Mouse (Mus musculus) ES-E14 (cell line): ENCODE data around the gene Fbxo36. TPM values are rescaled to one million over a fixed set of nuclear protein-coding genes. Genes with fewer than 3 reads are reported as not detected.

Experiments used
- DNase-seq: peaks from one replicate; pipeline ENCODE4 v3.0.0-alpha.2; 2013; ENCODE audit warnings: low read depth, low spot score
- H3K27ac ChIP-seq: 2 replicates; pipeline ENCODE4 v1.5.1; 2012; ENCODE audit warnings: low read depth, mild to moderate bottlenecking, low read length, moderate library complexity, mixed read lengths; ENCODE audit not compliant: poor library complexity, insufficient read depth, severe bottlenecking
- H3K36me3 ChIP-seq: 2 replicates; pipeline ENCODE4 v1.6.1; 2012; ENCODE audit warnings: mild to moderate bottlenecking, low read length, moderate library complexity, mixed read lengths; ENCODE audit not compliant: control insufficient read depth, poor library complexity, insufficient read depth, severe bottlenecking
- H3K4me1 ChIP-seq, 2 experiments: fragments of 150-350 bp in 1 of 2; sonication (generic) in 1 of 2; 2 replicates each; pipeline ENCODE4 v1.6.1; 2012; ENCODE audit warnings: low read length in 2 of 2, mild to moderate bottlenecking in 1 of 2, mixed read lengths in 1 of 2; ENCODE audit not compliant: control insufficient read depth in 2 of 2, insufficient read depth in 2 of 2, poor library complexity in 1 of 2
- H3K4me3 ChIP-seq, 2 experiments: fragments of 150-350 bp in 1 of 2; sonication (generic) in 1 of 2; 2 replicates each; pipeline ENCODE4 v1.5.1; 2012; ENCODE audit warnings: low read length in 2 of 2, low read depth in 1 of 2, mild to moderate bottlenecking in 1 of 2, mixed read lengths in 1 of 2; ENCODE audit not compliant: insufficient read depth in 1 of 2, poor library complexity in 1 of 2, severe bottlenecking in 1 of 2
- H3K9ac ChIP-seq: 2 replicates; pipeline ENCODE4 v1.6.1; 2012; ENCODE audit warnings: low read depth, mild to moderate bottlenecking, low read length, mixed read lengths; ENCODE audit not compliant: poor library complexity, insufficient read depth, severe bottlenecking
- H3K9me3 ChIP-seq: fragments of 150-350 bp; sonication (generic); 2 replicates; pipeline ENCODE4 v1.6.1; 2012; ENCODE audit warnings: low read depth, mild to moderate bottlenecking, low read length; ENCODE audit not compliant: control insufficient read depth, insufficient read depth
- CHD2 ChIP-seq: IDR thresholded peaks from 2 replicates; pipeline ENCODE4 v1.6.1; 2014; ENCODE audit warnings: mild to moderate bottlenecking, low read depth, low read length, inconsistent platforms
- HCFC1 ChIP-seq: IDR thresholded peaks from 2 replicates; pipeline ENCODE4 v1.6.1; 2012; ENCODE audit warnings: low read length, inconsistent platforms, borderline replicate concordance; ENCODE audit not compliant: insufficient read depth
- MAFK ChIP-seq: IDR thresholded peaks from 2 replicates; pipeline ENCODE4 v1.6.1; 2014; ENCODE audit warnings: mild to moderate bottlenecking, low read depth, low read length, inconsistent platforms; ENCODE audit not compliant: insufficient read depth
- ZC3H11A ChIP-seq: IDR thresholded peaks from 2 replicates; pipeline ENCODE4 v1.6.1; 2012; ENCODE audit warnings: low read depth, mild to moderate bottlenecking, inconsistent platforms, low read length, borderline replicate concordance
- ZNF384 ChIP-seq: IDR thresholded peaks from 2 replicates; pipeline ENCODE4 v1.6.1; 2012; ENCODE audit warnings: low read depth, low read length, inconsistent platforms
- in situ Hi-C, 2 experiments: fragments of 600-800 bp; cut with MboI; formaldehyde crosslinking; loops; one replicate each; pipeline ENCODE4 v1.15.1; 2025; ENCODE audit warnings: low sequenced_read_pairs in 2 of 2, inconsistent platforms in 1 of 2; ENCODE audit not compliant: unreplicated experiment in 2 of 2
- total RNA-seq: library from RNA; depleted of rRNA; stranded (reverse); fragments of 300-350 nt; gene quantifications from 2 replicates; pipeline ENCODE4 v1.2.3, GENCODE M21; 2012; rRNA removed

The Fbxo36 gene
- total RNA-seq, 1 experiment: 4.3 TPM

DNA sequence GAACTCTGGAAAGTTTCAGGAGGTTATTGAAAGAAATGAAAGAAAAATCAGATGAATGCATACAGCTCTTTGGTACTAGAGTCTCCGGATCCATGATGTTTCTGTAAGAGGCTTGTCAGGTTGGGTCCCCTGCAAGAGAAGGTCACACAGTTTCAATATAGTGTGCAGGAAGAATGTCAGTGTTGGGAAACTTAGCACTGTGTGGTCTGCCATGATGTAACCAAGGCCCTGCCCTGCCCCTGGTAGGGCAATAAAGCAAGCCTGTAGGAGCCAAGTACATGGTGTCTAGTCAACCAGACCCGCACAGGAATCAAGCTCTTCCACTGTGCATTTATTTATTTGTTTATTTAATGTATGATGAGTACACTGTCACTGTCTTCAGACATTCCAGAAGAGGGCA, 100.7 kb downstream of the Fbxo36 start:
- TF ChIP-seq CHD2 (no peak), ZC3H11A (no peak), HCFC1 (no peak), MAFK (no peak), ZNF384 (no peak)
- in situ Hi-C loops: no loop called here
- no peaks in the 10 kb centered on the region for H3K36me3 ChIP-seq
- DNase-seq: no peak
- no peaks in the 10 kb centered on the region for H3K9me3 ChIP-seq
- H3K9ac ChIP-seq: no peak overlapping the region
- no peaks in the 10 kb centered on the region for H3K4me1 ChIP-seq
- H3K27ac ChIP-seq: no peak overlapping the region
- no peak overlapping the region for H3K4me3 ChIP-seq

- no peaks in the 10 kb centered on the region for H3K9me3 ChIP-seq
- no peak overlapping the region for H3K9ac ChIP-seq
- TF ChIP-seq ZC3H11A (no peak), HCFC1 (no peak), CHD2 (no peak), MAFK (no peak), ZNF384 (no peak)
- H3K4me1 ChIP-seq: no peaks in the 10 kb centered on the region
- H3K36me3 ChIP-seq: no peaks in the 10 kb centered on the region
- DNase-seq: no peak
- H3K27ac ChIP-seq: no peak overlapping the region
- no peak overlapping the region for H3K4me3 ChIP-seq
- in situ Hi-C loops: no loop called here
Measured at GRCm38 (mm10) chr1:84942666-84943065, 103.0 kb downstream of the Fbxo36 start.

DNA sequence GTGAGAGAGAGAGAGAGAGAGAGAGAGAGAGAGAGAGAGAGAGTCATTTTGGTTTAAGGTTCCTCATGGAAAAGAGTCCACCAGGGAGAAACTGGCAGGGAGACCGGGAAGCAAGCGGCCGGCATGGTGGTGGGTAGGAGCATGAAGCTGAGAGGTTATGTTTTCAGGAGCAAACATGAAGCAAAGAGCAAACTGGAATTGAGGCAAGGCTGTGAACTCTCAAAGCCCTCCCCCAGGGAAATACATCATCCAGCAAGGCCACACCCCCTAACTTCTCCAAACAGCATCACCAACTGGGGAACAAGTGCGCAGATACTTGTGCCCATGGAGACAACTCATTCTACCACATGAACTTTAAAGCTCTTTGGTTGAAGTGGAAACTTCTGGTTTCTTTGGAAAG, 103.9 kb downstream of the Fbxo36 start:
- TF ChIP-seq HCFC1: no peak
- no peak for TF ChIP-seq CHD2
- TF ChIP-seq ZNF384: no peak
- TF ChIP-seq MAFK: no peak
- no peak for TF ChIP-seq ZC3H11A
- in situ Hi-C loops: no loop called here
- H3K9ac ChIP-seq: no peak overlapping the region
- no peaks in the 10 kb centered on the region for H3K36me3 ChIP-seq
- no peaks in the 10 kb centered on the region for H3K9me3 ChIP-seq
- H3K27ac ChIP-seq: no peak overlapping the region
- DNase-seq: no peak
- H3K4me3 ChIP-seq: no peak overlapping the region
- H3K4me1 ChIP-seq: no peaks in the 10 kb centered on the region

GRCm38 (mm10) chr1:84945950-84946349, 106.3 kb downstream of the Fbxo36 start:
- in situ Hi-C loops: no loop called here
- TF ChIP-seq CHD2 (no peak), MAFK (no peak), ZC3H11A (no peak), HCFC1 (no peak), ZNF384 (no peak)
- no peak for DNase-seq
- H3K36me3 ChIP-seq: no peaks in the 10 kb centered on the region
- no peaks in the 10 kb centered on the region for H3K9me3 ChIP-seq
- H3K27ac ChIP-seq: no peak overlapping the region
- H3K9ac ChIP-seq: no peak overlapping the region
- no peaks in the 10 kb centered on the region for H3K4me1 ChIP-seq
- no peak overlapping the region for H3K4me3 ChIP-seq

- TF ChIP-seq MAFK (no peak), HCFC1 (no peak), ZNF384 (no peak), ZC3H11A (no peak), CHD2 (no peak)
- no peak for DNase-seq
- Histone ChIP-seq H3K27ac (no peak overlapping the region), H3K4me1 (no peaks in the 10 kb centered on the region), H3K9me3 (no peaks in the 10 kb centered on the region), H3K9ac (no peak overlapping the region), H3K4me3 (no peak overlapping the region), H3K36me3 (no peaks in the 10 kb centered on the region)
- in situ Hi-C loops: no loop called here
Measured at GRCm38 (mm10) chr1:84947390-84947789, 107.7 kb downstream of the Fbxo36 start.

Other genes with a start within 250 kb of the Fbxo36 start
- gene Dner, start 143.6 kb upstream of the Fbxo36 start, total RNA-seq: 1.4 and 2.1 TPM in 2 replicates
- gene Trip12, start 675 bp downstream of the Fbxo36 start, total RNA-seq: 368 and 425 TPM in 2 replicates
- 0.79 and 0.85 TPM in 2 replicates for gene Slc16a14, start 95.3 kb downstream of the Fbxo36 start, total RNA-seq